Mouse (Mus musculus) olfactory bulb, adult 2 months (tissue): ENCODE results near the gene Mast4. TPM values are rescaled to one million over a fixed set of nuclear protein-coding genes. Genes with fewer than 3 reads are reported as not detected.

Experiments
- H3K27ac ChIP-seq: fragments of 200-500 bp; 2 replicates; pipeline ENCODE4 v1.5.1; 2012; ENCODE audit warnings: low read depth, low read length; ENCODE audit not compliant: insufficient read depth
- H3K4me1 ChIP-seq: fragments of 200-500 bp; 2 replicates; pipeline ENCODE4 v1.6.1; 2012; ENCODE audit warnings: low read length; ENCODE audit not compliant: control insufficient read depth, insufficient read depth
- H3K4me3 ChIP-seq: fragments of 200-500 bp; 2 replicates; pipeline ENCODE4 v1.5.1; 2012; ENCODE audit warnings: mild to moderate bottlenecking, low read depth, low read length, moderate library complexity; ENCODE audit not compliant: insufficient read depth
- CTCF ChIP-seq: fragments of 200-500 bp; IDR thresholded peaks from 2 replicates; pipeline ENCODE4 v1.5.1; 2012; ENCODE audit warnings: low read depth, mild to moderate bottlenecking, low read length, moderate library complexity; ENCODE audit not compliant: insufficient read depth
- POLR2A ChIP-seq: fragments of 200-500 bp; IDR thresholded peaks from 2 replicates; pipeline ENCODE4 v1.6.1; 2012; ENCODE audit warnings: mild to moderate bottlenecking, low read depth, low read length, moderate library complexity; ENCODE audit not compliant: insufficient read depth
- WGBS: fragments of 180-500 bp; shearing (Covaris S2); methylation state at CpG from one replicate; pipeline ENCODE4 v1.1.7; 2018; 5-methylcytosine and 5-hydroxymethylcytosine counted together
- polyA plus RNA-seq: library from polyadenylated mRNA; stranded (reverse); fragments of >200 nt; gene quantifications from 2 replicates; pipeline ENCODE4 v1.2.4, GENCODE M21; 2012; ENCODE audit warnings: low replicate concordance; ENCODE audit not compliant: missing spikeins, insufficient read depth, insufficient read length

Mast4 gene
- polyA plus RNA-seq, 1 experiment, result not detected

- Histone ChIP-seq H3K27ac (no peak overlapping the region), H3K4me3 (no peak overlapping the region), H3K4me1 (no peaks in the 10 kb centered on the region; the same call in 1 of the 2 replicates)
- 95% methylated on average over 3 of the region's 3 CpGs for WGBS
- TF ChIP-seq CTCF, result no peak
- no peak for TF ChIP-seq POLR2A
These were observed 542.1 kb downstream of the Mast4 start for GRCm38 (mm10) chr13:102792157-102792556.

- 61% methylated on average over 6 of the region's 6 CpGs for WGBS
- TF ChIP-seq POLR2A, result no peak
- no peak for TF ChIP-seq CTCF
- H3K4me3 ChIP-seq, result no peak overlapping the region
- no peak overlapping the region for H3K27ac ChIP-seq
- no peaks in the 10 kb centered on the region; the same call in 1 of the 2 replicates for H3K4me1 ChIP-seq
These were observed 543.6 kb downstream of the Mast4 start for GRCm38 (mm10) chr13:102790601-102791155.

GRCm38 (mm10) chr13:102786666-102787230, 547.5 kb downstream of the Mast4 start:
- no peak for TF ChIP-seq CTCF
- TF ChIP-seq POLR2A, result no peak
- 82% methylated on average over 10 of the region's 10 CpGs for WGBS
- no peak overlapping the region for H3K27ac ChIP-seq
- H3K4me1 ChIP-seq, result no peaks in the 10 kb centered on the region; the same call in 1 of the 2 replicates
- H3K4me3 ChIP-seq, result no peak overlapping the region

GRCm38 (mm10) chr13:102783531-102784310, 550.6 kb downstream of the Mast4 start:
- no peaks in the 10 kb centered on the region for H3K4me1 ChIP-seq

GRCm38 (mm10) chr13:102779275-102779674, 555.0 kb downstream of the Mast4 start:
- Histone ChIP-seq H3K4me3 (no peak overlapping the region), H3K27ac (no peak overlapping the region), H3K4me1 (peaks cover 4% of the 10 kb centered on the region)
- no peak for TF ChIP-seq CTCF
- TF ChIP-seq POLR2A, result no peak
- 87% methylated on average over 3 of the region's 3 CpGs for WGBS

More at GRCm38 (mm10) chr13:102783531-102784310, 550.6 kb downstream of the Mast4 start:
- 61% methylated on average over 7 of the region's 7 CpGs for WGBS
- TF ChIP-seq CTCF, result no peak
- TF ChIP-seq POLR2A, result no peak
- Histone ChIP-seq H3K4me3 (no peak overlapping the region), H3K27ac (no peak overlapping the region)

GRCm38 (mm10) chr13:102778859-102779258, 555.4 kb downstream of the Mast4 start:
- no peak for TF ChIP-seq CTCF
- no peak for TF ChIP-seq POLR2A
- Histone ChIP-seq H3K4me3 (no peak overlapping the region), H3K4me1 (peaks cover 7% of the 10 kb centered on the region), H3K27ac (no peak overlapping the region)
- WGBS, result 98% methylated on average over 3 of the region's 3 CpGs

GRCm38 (mm10) chr13:102775506-102775905, 558.8 kb downstream of the Mast4 start:
- TF ChIP-seq POLR2A, result no peak
- no peak for TF ChIP-seq CTCF
- no peak overlapping the region for H3K4me3 ChIP-seq
- WGBS, result 54% methylated on average over 6 of the region's 6 CpGs
- H3K27ac ChIP-seq, result no peak overlapping the region
- H3K4me1 ChIP-seq, result peaks cover 7% of the 10 kb centered on the region

GRCm38 (mm10) chr13:102774786-102775201, 559.5 kb downstream of the Mast4 start:
- Histone ChIP-seq H3K27ac (no peak overlapping the region), H3K4me3 (no peak overlapping the region), H3K4me1 (peaks cover 7% of the 10 kb centered on the region)
- 34% methylated on average over 7 of the region's 7 CpGs for WGBS
- TF ChIP-seq POLR2A (no peak), CTCF (no peak)

- no peak overlapping the region for H3K4me3 ChIP-seq
- H3K27ac ChIP-seq, result no peak overlapping the region
- TF ChIP-seq POLR2A, result no peak
- no peak for TF ChIP-seq CTCF
- 96% methylated on average over 9 of the region's 9 CpGs for WGBS
- H3K4me1 ChIP-seq, result peaks cover 7% of the 10 kb centered on the region
These were observed 561.1 kb downstream of the Mast4 start for GRCm38 (mm10) chr13:102773169-102773568.
